Mouse (Mus musculus): ENCODE data around the gene Serpina11. TPM values are rescaled to one million over a fixed set of nuclear protein-coding genes. Genes with fewer than 3 reads are reported as not detected.

The Serpina11 gene
- total RNA-seq (2021) = not detected
- long read RNA-seq, experiment 1 = 0 reads
- long read RNA-seq, experiment 2 = 0 reads

DNA sequence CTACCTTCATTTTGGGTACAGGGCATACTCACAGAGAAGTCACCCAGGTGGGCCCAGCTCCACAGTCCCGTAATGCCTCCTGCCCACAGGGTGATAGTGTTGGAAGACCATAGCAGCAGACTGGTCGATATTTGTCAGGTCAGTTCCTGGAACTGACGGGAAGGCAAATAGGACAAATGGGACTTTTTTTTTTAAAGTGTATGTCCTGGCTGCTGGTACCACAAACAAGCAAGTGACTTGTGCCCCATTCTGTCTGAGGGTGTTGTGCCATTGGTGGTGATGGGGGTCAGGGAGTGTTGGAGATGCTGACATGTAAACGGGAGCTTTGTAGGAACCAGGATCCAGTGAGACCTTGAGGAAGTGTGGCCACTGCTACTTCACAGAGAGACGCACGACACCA, at the start of gene Serpina11:
Gene Serpina11, minus strand, starts transcription at position 101 of the 400 bp plus-strand sequence.
- DNase-seq (ENCODE audit: low spot score in 2 of 2) = no peak
- Histone ChIP-seq H3K4me3 (no peak within 1 kb of the TSS), H3K27ac (no peak within 1 kb of the TSS)
- no peak for TF ChIP-seq CTCF (conservative IDR thresholded peaks at IDR 0.05)

DNA sequence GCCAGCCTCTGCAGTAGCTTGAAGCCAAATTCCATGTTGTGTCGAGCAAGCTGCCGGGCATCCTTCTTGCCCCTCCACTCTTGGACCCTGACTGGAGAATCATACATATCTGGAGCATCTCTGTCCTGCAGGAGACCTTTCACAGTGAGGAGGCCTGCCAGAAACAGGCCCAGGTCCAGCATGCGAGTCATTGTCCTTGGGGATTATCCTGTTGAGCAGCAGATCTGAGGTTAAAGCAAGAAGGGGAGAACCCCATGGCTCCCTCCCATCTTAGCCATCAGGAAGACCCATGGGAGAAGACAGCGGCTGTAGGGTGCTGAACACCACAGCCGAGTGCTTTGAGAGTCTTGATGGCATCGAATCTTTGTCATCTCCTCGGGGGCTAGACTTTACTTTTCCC, 48.4 kb upstream of the Serpina11 start:
- DNase-seq (ENCODE audit: low spot score in 2 of 2) = no peak
- TF ChIP-seq CTCF (conservative IDR thresholded peaks at IDR 0.05) = no peak
- no peak overlapping the region for H3K27ac ChIP-seq
- H3K4me3 ChIP-seq = no peak overlapping the region

DNA sequence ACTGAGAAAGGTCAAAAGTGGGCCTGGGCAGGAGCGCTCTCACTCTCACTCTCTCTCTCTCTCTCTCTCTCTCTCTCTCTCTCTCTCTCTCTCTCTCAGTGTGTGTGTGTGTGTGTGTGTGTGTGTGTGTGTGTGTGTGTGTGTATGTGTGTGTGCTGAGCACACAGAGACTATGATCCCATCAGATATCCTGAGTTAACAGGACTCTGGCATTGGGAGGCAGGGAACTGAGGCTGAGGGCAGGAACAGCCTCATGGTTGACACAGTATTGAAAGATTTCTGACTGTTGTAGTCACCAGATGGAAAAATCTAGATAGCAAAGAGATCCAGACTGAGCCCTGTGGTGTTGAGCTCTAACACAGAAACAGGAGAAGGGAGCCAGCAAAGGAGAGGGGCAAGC, 44.0 kb upstream of the Serpina11 start:
- TF ChIP-seq CTCF (conservative IDR thresholded peaks at IDR 0.05) = no peak
- H3K27ac ChIP-seq = no peak overlapping the region
- H3K4me3 ChIP-seq = no peak overlapping the region
- no peak for DNase-seq (ENCODE audit: low spot score in 2 of 2)

DNA sequence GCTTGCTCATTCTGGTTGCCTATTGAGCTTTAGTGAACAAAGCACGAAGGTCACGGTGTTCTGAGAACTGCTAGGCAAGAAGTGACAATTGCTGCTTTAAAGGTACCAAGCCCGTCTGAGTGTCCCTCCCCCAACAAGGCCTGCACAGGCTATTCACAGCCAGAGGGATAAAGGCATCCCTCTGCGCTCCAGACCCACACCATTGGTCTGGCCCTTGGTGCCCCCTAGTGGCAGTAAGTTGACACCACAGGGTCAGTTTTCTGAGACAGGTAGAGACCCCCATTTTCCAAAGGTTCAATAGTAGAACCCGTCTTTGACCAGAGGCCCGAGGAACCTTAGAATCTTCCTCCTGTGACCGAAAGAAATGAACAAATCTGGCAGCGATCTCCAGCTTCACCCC, 40.2 kb upstream of the Serpina11 start:
- peak; percentile 83 for TF ChIP-seq CTCF (conservative IDR thresholded peaks at IDR 0.05)
- no peak overlapping the region for H3K27ac ChIP-seq
- peak in 1 of 2 experiments; percentile 26 for DNase-seq (ENCODE audit: low spot score in 2 of 2)

DNA sequence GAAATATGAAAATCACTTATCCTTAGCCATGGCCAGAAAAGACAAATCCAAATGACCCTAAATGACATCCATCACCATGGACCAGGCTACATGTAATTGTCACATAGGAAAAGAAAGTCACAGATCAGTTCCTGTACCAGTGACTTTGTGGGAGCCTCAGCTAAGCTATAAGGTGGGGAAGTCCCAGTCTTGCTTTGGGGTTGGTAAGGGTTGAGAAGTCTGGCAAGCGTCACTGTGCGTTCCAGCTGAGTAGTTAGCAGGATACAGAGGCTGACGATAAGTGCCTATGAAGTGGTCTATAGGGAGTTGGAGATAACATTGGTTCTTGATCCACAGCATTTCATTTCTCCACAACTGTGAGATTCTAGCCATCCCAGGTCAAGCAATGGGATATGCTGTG, 25.5 kb upstream of the Serpina11 start:
- no peak for TF ChIP-seq CTCF (conservative IDR thresholded peaks at IDR 0.05)
- H3K4me3 ChIP-seq = no peak overlapping the region
- no peak for DNase-seq (ENCODE audit: low spot score in 2 of 2)
- no peak overlapping the region for H3K27ac ChIP-seq

More for the DNA sequence above, 40.2 kb upstream of the Serpina11 start:
- H3K4me3 ChIP-seq = no peak overlapping the region

DNA sequence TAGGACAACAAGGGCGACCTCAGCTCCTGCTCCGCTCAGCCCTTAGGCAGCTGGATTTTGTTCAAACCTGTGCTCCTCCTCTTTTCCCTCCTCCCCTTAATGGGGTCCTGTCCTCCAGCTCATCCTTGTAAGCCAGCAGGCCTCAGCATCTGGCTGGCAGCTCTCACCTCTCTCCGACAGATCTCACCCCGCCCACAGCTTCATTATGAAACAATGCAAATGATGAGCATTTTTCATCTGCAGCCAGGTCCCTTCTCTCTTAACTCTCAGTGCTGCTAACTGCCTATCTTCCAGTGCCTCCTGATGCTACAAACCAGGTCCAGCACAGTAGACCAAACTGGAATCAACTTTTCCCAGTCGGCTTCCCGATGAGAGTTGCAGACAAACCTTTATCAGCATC, 23.9 kb upstream of the Serpina11 start, which contains the start of gene Serpina9:
Gene Serpina9, minus strand, starts transcription at position 136 of the 400 bp plus-strand sequence.
- no peak for DNase-seq (ENCODE audit: low spot score in 2 of 2)
- no peak within 1 kb of the TSS for H3K27ac ChIP-seq
- no peak within 1 kb of the TSS for H3K4me3 ChIP-seq
- TF ChIP-seq CTCF (conservative IDR thresholded peaks at IDR 0.05) = no peak

DNA sequence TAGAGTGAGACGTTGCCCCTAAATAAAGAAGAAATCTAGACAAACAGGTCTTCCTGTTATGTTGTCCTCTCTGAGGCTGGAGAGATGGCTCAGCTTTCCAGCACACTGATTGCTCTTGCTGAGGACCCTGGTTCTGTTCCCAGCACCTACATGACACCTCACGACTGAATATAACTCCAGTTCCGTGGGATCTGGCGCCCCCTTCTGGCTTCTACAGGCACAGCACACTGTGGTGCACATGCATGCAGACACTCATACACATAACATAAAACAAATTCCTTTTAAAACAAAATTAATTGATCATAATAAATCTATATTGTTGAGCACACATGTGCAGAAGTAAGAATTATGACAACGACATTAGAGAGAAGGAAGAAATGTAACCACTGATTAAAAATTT, 14.9 kb upstream of the Serpina11 start:
- Histone ChIP-seq H3K27ac (no peak overlapping the region), H3K4me3 (no peak overlapping the region)
- TF ChIP-seq CTCF (conservative IDR thresholded peaks at IDR 0.05) = peak; percentile 40
- DNase-seq (ENCODE audit: low spot score in 2 of 2) = no peak

DNA sequence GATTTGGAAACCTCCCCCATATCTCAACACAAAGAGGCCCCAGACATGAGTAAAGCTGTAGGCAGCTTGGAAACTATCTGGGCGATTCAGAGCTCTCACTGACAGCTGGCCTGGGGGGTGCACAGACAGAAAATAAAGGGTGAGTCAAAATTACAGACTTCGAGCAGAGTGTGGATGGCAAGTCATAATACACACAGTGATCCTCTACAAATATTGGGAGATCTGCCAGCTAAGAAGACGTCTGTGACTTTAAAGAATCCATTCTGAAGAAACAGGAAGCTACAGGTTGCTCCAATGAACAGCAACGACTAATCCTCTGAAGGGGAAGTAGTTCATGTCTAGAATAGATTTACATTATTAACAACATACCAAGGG, 13.5 kb upstream of the Serpina11 start:
- Histone ChIP-seq H3K4me3 (no peak overlapping the region), H3K27ac (peak overlapping the region; percentile 69)
- DNase-seq (ENCODE audit: low spot score in 2 of 2) = peak; percentile 57 to 64
- TF ChIP-seq CTCF (conservative IDR thresholded peaks at IDR 0.05) = no peak

DNA sequence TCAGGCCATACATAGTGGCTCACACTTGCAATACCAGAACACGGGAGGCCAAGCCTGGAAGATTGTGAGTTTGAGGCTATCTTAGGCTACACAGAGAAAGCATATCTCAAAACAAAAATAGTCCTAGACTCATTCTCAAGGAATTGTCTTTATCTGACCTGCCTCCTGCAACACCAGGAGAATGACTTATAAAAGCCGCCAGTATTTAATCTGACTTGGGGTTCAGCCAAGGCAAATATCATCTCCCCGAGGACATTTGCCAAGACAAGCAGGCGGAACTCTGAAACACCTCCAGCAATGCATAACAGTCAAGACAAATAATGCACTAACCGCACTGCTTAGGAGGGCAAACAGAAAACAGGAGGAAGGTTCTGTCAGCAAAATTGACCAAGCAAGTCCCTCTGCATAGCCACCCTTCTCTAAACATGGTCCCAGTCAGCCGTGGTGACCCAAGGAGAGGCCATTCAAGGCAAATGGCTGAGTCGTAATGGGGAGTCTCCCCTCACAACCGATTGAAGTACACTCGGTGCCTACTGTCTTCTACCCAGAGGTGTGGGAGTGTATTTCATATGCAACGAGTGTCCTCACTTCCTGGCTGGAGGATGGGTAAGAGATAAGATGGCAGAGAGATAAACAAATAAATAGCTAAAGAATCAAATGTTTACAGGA, 12.9 kb upstream of the Serpina11 start:
- no peak for DNase-seq (ENCODE audit: low spot score in 2 of 2)
- peak overlapping the region; percentile 69 for H3K27ac ChIP-seq
- no peak for TF ChIP-seq CTCF (conservative IDR thresholded peaks at IDR 0.05)
- H3K4me3 ChIP-seq = no peak overlapping the region

DNA sequence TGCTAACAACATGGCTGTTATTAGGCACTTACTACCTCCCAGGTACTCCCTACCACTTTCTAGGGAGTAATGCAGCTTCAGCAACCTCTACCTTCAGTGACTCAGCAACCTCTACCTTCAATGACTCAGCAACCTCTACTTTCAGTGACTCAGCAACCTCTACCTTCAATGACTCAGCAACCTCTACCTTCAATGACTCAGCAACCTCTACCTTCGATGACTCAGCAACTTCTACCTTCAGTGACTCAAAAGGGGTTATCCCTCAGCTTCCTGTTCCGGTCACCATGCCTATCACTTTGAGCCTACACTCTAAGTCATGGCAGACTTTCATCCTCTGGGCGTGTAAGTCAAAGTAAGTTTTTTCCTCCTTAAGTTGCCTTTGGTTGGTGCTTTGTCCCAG, 10.8 kb upstream of the Serpina11 start:
- no peak overlapping the region for H3K4me3 ChIP-seq
- TF ChIP-seq CTCF (conservative IDR thresholded peaks at IDR 0.05) = no peak
- no peak for DNase-seq (ENCODE audit: low spot score in 2 of 2)
- no peak overlapping the region for H3K27ac ChIP-seq

DNA sequence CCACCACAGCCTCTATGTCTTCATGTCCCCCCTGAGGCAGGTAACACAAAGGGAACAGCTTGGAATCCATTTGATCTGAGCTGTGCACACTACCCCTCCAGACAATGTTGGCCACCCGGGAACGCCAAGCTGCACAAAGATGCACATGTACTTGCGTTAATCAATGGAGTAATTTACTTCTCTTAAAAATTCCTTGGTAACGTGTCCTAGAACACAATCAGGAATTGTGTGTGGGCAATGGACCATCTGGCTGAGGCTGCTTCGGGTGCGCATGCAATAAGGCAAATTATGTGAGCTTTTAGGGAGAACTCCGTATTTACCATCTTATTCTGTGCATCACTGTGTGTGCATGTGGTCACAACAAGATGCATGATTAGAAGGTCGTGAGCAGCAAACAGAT, 9.9 kb upstream of the Serpina11 start:
- TF ChIP-seq CTCF (conservative IDR thresholded peaks at IDR 0.05) = no peak
- Histone ChIP-seq H3K4me3 (no peak overlapping the region), H3K27ac (peak overlapping the region; percentile 51)
- peak; percentile 44 to 70 for DNase-seq (ENCODE audit: low spot score in 2 of 2)

DNA sequence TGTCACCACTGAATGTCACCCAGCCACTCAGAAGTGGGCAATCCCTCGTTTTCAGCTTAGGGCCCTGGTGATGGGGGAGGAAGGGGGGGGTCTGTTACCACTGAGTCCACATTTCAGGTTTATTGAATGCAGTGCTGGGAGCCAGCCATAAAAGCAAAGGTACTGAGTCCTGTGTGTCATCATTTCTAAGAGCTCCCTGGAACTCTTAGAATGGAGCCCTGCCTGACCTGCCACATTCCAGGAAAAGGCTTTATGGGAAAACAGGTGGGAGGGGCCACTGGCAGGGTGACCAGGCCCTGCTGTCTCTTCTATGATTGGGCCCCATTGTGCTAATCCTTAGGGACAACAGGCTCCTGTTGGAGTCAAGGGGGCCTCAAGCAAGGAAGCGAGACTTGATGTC, 6.8 kb upstream of the Serpina11 start:
- no peak overlapping the region for H3K4me3 ChIP-seq
- H3K27ac ChIP-seq = no peak overlapping the region
- TF ChIP-seq CTCF (conservative IDR thresholded peaks at IDR 0.05) = no peak
- DNase-seq (ENCODE audit: low spot score in 2 of 2) = no peak

DNA sequence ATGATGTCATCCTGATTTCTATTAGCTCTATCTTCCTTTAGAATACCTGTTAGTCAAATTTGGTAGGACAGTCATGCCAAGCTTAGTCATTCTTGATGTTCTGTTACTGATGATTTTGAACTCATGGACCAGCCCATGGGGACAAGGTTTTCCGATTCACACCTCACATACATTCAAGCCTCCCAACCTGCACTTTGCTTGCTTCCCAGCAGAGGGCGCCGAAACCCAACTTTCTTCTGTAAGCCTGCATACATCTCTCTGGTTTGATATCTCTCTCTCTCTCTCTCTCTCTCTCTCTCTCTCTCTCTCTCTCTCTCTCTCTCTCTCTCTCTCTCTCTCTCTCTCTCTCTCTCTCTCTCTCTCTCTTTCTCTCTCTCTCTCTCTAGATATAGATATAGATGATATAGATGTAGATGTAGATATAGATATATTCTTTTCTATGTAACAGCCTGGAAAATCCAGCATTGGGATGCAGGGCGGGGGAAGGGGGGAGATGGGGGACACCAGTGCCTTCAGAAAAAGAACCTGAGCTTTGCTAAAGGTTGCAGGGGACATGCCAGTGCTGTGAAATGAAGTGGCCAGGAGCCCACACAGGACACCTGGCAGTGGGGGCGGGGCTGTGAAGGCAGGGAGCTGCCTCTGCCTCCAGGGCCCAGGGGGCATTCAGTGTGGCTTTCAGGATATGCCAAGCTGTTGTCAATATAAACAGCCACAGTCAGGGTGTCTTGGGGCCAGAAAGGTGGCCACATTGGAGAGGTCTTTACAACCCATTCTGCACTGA, 5.7 kb upstream of the Serpina11 start:
- peak; percentile 76 to 81 for DNase-seq (ENCODE audit: low spot score in 2 of 2)
- Histone ChIP-seq H3K4me3 (no peak overlapping the region), H3K27ac (no peak overlapping the region)
- TF ChIP-seq CTCF (conservative IDR thresholded peaks at IDR 0.05) = peak; percentile 78

DNA sequence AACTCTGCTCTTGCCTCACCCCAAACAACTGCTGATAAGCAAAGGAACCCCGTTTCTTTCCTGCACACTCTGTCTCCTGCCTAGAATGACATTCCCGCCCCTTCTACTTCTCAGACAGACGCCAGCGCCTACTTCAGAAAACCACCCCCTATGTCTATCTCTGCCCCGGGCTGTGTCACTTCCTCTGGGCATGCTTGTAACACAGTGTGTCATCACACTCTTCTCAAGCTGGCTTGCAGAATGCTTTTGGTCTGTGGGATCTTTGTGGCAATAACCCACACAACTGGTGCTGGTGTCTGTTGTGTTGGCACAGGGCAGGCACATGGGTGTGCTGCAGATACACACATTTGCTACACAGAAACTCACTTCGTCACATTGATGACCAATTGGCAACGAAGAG, 3.2 kb upstream of the Serpina11 start:
- Histone ChIP-seq H3K27ac (no peak overlapping the region; the same call in 1 of the 2 replicates), H3K4me3 (no peak overlapping the region)
- peak; percentile 36 to 45 for DNase-seq (ENCODE audit: low spot score in 2 of 2)
- TF ChIP-seq CTCF (conservative IDR thresholded peaks at IDR 0.05) = no peak
